In genomic region chr10:4239794-4240574, GRCm38 (mm10) we compare ENCODE assay signal across 25 mouse cellular contexts. TPM values are rescaled to one million over a fixed set of nuclear protein-coding genes. Genes with fewer than 3 reads are reported as not detected.
DNase-seq lines count a peak whose midpoint lies in the region; ATAC-seq and TF ChIP-seq lines count a peak whose summit lies in the region.
"Had no signal": no experiment of that assay in that cellular context is flagged by ENCODE, and none has a peak within 500 bp of the region (broad histone marks: within the 10 kb centered on the region; RNA-seq: fewer than 3 reads in every experiment).

No protein-coding gene starts in this region.

- TF ChIP-seq CTCF in lung, adult 2 months (IDR thresholded peaks at IDR 0.05; ENCODE audit: insufficient read depth, low read length): no peak
- TF ChIP-seq CTCF in stomach, postnatal 0 days (IDR thresholded peaks at IDR 0.05; ENCODE audit: low read depth): no peak

- WGBS in lung, adult 2 months: 62% methylated on average over 5 of the region's 5 CpGs
- 54% methylated on average over 5 of the region's 5 CpGs for WGBS in stomach, postnatal 0 days

- peak; percentile 24; the same call in 1 of the 2 replicates for ATAC-seq in stomach, postnatal 0 days (ENCODE audit: low FRiP score, low TSS enrichment)
- ATAC-seq: CD4-positive, CD25-positive, alpha-beta regulatory T cell, adult 4 months; forebrain, embryonic 16.5 days; hindbrain, postnatal 0 days had no signal

- no peaks in the 10 kb centered on the region for H3K4me1 ChIP-seq in lung, adult 2 months (ENCODE audit: control insufficient read depth, insufficient read depth, low read length)
- no peaks in the 10 kb centered on the region for H3K4me1 ChIP-seq in stomach, postnatal 0 days (replicated peaks; ENCODE audit: control insufficient read depth, insufficient read depth)
- H3K4me1 ChIP-seq: embryonic facial prominence, embryonic 15.5 days; midbrain, embryonic 12.5 days; neural tube, embryonic 12.5 days had no signal

- H3K36me3 ChIP-seq in stomach, postnatal 0 days (ENCODE audit: control insufficient read depth, insufficient read depth, low read length): no peaks in the 10 kb centered on the region
- H3K36me3 ChIP-seq: embryonic facial prominence, embryonic 15.5 days; midbrain, embryonic 12.5 days; neural tube, embryonic 12.5 days had no signal

- intact Hi-C loops in heart, postnatal 25 days (cut with DNase I): no loop called here

- H3K27me3 ChIP-seq in stomach, postnatal 0 days (ENCODE audit: control insufficient read depth, insufficient read depth, low read length): no peaks in the 10 kb centered on the region
- H3K27me3 ChIP-seq: embryonic facial prominence, embryonic 15.5 days; midbrain, embryonic 12.5 days; neural tube, embryonic 12.5 days had no signal

- no peak overlapping the region for H3K27ac ChIP-seq in stomach, postnatal 0 days (replicated peaks)
- H3K27ac ChIP-seq: embryonic facial prominence, embryonic 15.5 days; gastrocnemius, adult 2 months; hindbrain, postnatal 0 days; macrophage; midbrain, embryonic 12.5 days; neural tube, embryonic 12.5 days had no signal

- TF ChIP-seq EP300 in stomach, postnatal 0 days (optimal IDR thresholded peaks at IDR 0.05): no peak

- DNase-seq in heart, adult 18-20 months: peak; percentile 26 to 45
- no peak for DNase-seq in heart, postnatal 25 days (ENCODE audit: low spot score)
- peak; percentile 20 to 48 for DNase-seq in lung, adult 18-20 months
- no peak for DNase-seq in lung, adult 2 months
- peak; percentile 21 for DNase-seq in lung, postnatal 25 days (ENCODE audit: low spot score)
- no peak for DNase-seq in stomach, postnatal 0 days (ENCODE audit: low spot score)
- DNase-seq in adrenal gland, adult 8-10 months: no peak
- DNase-seq in layer of hippocampus, adult 18-20 months (ENCODE audit: low spot score in 2 of 2): no peak
- DNase-seq: adrenal gland, postnatal 36 days; cerebellum, adult 11-12 months; cerebellum, postnatal 14 days; embryo, embryonic 11 days; gastrocnemius, adult 2 months; heart, postnatal 4 days; kidney, postnatal 14 days; left cerebral cortex, postnatal 4 days; liver; thymus, adult 18-20 months had no signal

- no peaks in the 10 kb centered on the region for H3K9me3 ChIP-seq in stomach, postnatal 0 days (ENCODE audit: control insufficient read depth, low read length)
- H3K9me3 ChIP-seq: embryonic facial prominence, embryonic 15.5 days; midbrain, embryonic 12.5 days; neural tube, embryonic 12.5 days had no signal

- H3K9ac ChIP-seq in stomach, postnatal 0 days (ENCODE audit: low read length): no peak overlapping the region
- H3K9ac ChIP-seq: embryonic facial prominence, embryonic 15.5 days; midbrain, embryonic 12.5 days; neural tube, embryonic 12.5 days had no signal

- H3K4me2 ChIP-seq in stomach, postnatal 0 days (replicated peaks; ENCODE audit: low read depth): no peak overlapping the region
- H3K4me2 ChIP-seq: embryonic facial prominence, embryonic 15.5 days; midbrain, embryonic 12.5 days; neural tube, embryonic 12.5 days had no signal

- H3K4me3 ChIP-seq in lung, adult 2 months (replicated peaks; ENCODE audit: extremely low read depth, low read depth, low read length): no peak overlapping the region
- no peak overlapping the region for H3K4me3 ChIP-seq in stomach, postnatal 0 days (ENCODE audit: low read depth, low read length)
- H3K4me3 ChIP-seq: embryonic facial prominence, embryonic 15.5 days; gastrocnemius, adult 2 months; midbrain, embryonic 12.5 days; neural tube, embryonic 12.5 days had no signal

- no peak for TF ChIP-seq POLR2A in lung, adult 2 months (IDR thresholded peaks at IDR 0.05; ENCODE audit: borderline replicate concordance, extremely low read depth, low read depth, low read length)

RNA-seq across cellular contexts. Expression of gene Akap12, which starts 26.2 kb away (rescaled TPM):
- total RNA-seq in heart, adult 18-20 months (2021): 10 to 100 TPM; 21.0 to 25.9 TPM
- 10 to 100 TPM; 23.7 to 25.3 TPM for total RNA-seq in heart, postnatal 25 days (2021)
- 18.2 and 26.9 TPM in 2 replicates for polyA plus RNA-seq in lung, adult 2 months (2012; rRNA removed)
- 23.1 and 25.5 TPM in 2 replicates for polyA plus RNA-seq in stomach, postnatal 0 days (2015; fragmentation: Nextera tagmentation; extraction: Ambion mirVana)
- total RNA-seq in adrenal gland, adult 8-10 months (2022): 10 to 100 TPM; 17.0 to 22.1 (median 19.2) TPM
- 10 to 100 TPM; 12.1 TPM for total RNA-seq in layer of hippocampus, adult 18-20 months (2021)

Comparison
In these comparisons a context has a peak if more than half of its experiments do, and no peak if none do; other contexts are left out.
1. DNase-seq: peak in heart, adult 18-20 months (2 of 2), lung, adult 18-20 months (2 of 2) and lung, postnatal 25 days (single experiment); none in heart, postnatal 25 days (single experiment), lung, adult 2 months (single experiment), stomach, postnatal 0 days (single experiment), adrenal gland, adult 8-10 months (single experiment) and layer of hippocampus, adult 18-20 months (0 of 2).